In genomic region chr14:75786868-75787793, GRCm38 (mm10) we compare ENCODE assay signal across 8 mouse cellular contexts. TPM values are rescaled to one million over a fixed set of nuclear protein-coding genes. Genes with fewer than 3 reads are reported as not detected.
DNase-seq lines count a peak whose midpoint lies in the region; ATAC-seq lines count a peak whose summit lies in the region.

TSS of gene Slc25a30 (minus strand) at chr14:75787037.

- WGBS in heart, embryonic 13.5 days = 5% methylated on average over 51 of the region's 51 CpGs
- WGBS in liver, embryonic 13.5 days (ENCODE audit: insufficient replicate concordance) = 5% methylated on average over 44 of the region's 51 CpGs
- 5% methylated on average over 50 of the region's 51 CpGs for WGBS in stomach, embryonic 16.5 days

- H3K9me3 ChIP-seq in heart, embryonic 13.5 days = no peaks in the 10 kb centered on the region
- no peaks in the 10 kb centered on the region for H3K9me3 ChIP-seq in liver, embryonic 13.5 days (replicated peaks)
- H3K9me3 ChIP-seq in stomach, embryonic 16.5 days (replicated peaks; ENCODE audit: control insufficient read depth, low read length) = no peaks in the 10 kb centered on the region

- peak; percentile 100 for ATAC-seq in heart, embryonic 13.5 days (ENCODE audit: extremely low read depth, insufficient number of reproducible peaks, low FRiP score, low TSS enrichment)
- ATAC-seq in liver, embryonic 13.5 days (ENCODE audit: low read depth) = peak; percentile 98
- peak; percentile 100 for ATAC-seq in stomach, embryonic 16.5 days (ENCODE audit: insufficient read depth, low FRiP score)

- peak within 1 kb of the TSS; percentile 72 for H3K4me2 ChIP-seq in heart, embryonic 13.5 days
- H3K4me2 ChIP-seq in liver, embryonic 13.5 days = peak within 1 kb of the TSS; percentile 96
- peak within 1 kb of the TSS; percentile 77 for H3K4me2 ChIP-seq in stomach, embryonic 16.5 days (ENCODE audit: low read depth, low read length)

- peak within 1 kb of the TSS; percentile 84 for H3K27ac ChIP-seq in brown adipose tissue, adult 24 weeks (replicated peaks; ENCODE audit: low read depth, low read length)
- peak within 1 kb of the TSS; percentile 81 for H3K27ac ChIP-seq in heart, embryonic 13.5 days (replicated peaks)
- H3K27ac ChIP-seq in liver, embryonic 13.5 days = peak within 1 kb of the TSS; percentile 91
- H3K27ac ChIP-seq in stomach, embryonic 16.5 days (ENCODE audit: low read length) = peak within 1 kb of the TSS; percentile 55; the same call in 1 of the 2 replicates

- peak; percentile 96 for DNase-seq in CD4-positive, CD25-positive, alpha-beta regulatory T cell, adult 2 months (ENCODE audit: low read depth, low spot score)
- DNase-seq in fat pad, adult 2 months (ENCODE audit: extremely low read depth, low read depth, low spot score) = peak; percentile 30
- DNase-seq in kidney, postnatal 14 days = peak; percentile 99
- DNase-seq in liver, embryonic 13.5 days = peak; percentile 97
- DNase-seq in neural tube, embryonic 10.5 days (ENCODE audit: extremely low spot score, low spot score) = peak; percentile 94

- H3K4me1 ChIP-seq in brown adipose tissue, adult 24 weeks (ENCODE audit: control insufficient read depth, insufficient read depth, insufficient read length, low read length) = peaks cover 2% of the 10 kb centered on the region; the same call in 1 of the 2 replicates
- H3K4me1 ChIP-seq in heart, embryonic 13.5 days = peaks cover 19% of the 10 kb centered on the region
- H3K4me1 ChIP-seq in liver, embryonic 13.5 days (replicated peaks) = peaks cover 26% of the 10 kb centered on the region
- H3K4me1 ChIP-seq in stomach, embryonic 16.5 days (ENCODE audit: control insufficient read depth, insufficient read depth, low read length) = no peaks in the 10 kb centered on the region

- H3K27me3 ChIP-seq in heart, embryonic 13.5 days (replicated peaks) = no peaks in the 10 kb centered on the region
- 0 out of 2 replicates have a peak, but pooled peaks cover 4% of the 10 kb centered on the region for H3K27me3 ChIP-seq in liver, embryonic 13.5 days
- peaks cover 3% of the 10 kb centered on the region; the same call in 1 of the 2 replicates for H3K27me3 ChIP-seq in stomach, embryonic 16.5 days (ENCODE audit: control insufficient read depth, insufficient read depth, low read length)

- H3K36me3 ChIP-seq in heart, embryonic 13.5 days = peaks cover 1% of the 10 kb centered on the region; the same call in 1 of the 2 replicates
- peaks cover 2% of the 10 kb centered on the region; the same call in 1 of the 2 replicates for H3K36me3 ChIP-seq in liver, embryonic 13.5 days
- H3K36me3 ChIP-seq in stomach, embryonic 16.5 days (ENCODE audit: control insufficient read depth, insufficient read depth, low read length) = no peaks in the 10 kb centered on the region

- peak within 1 kb of the TSS; percentile 87 for H3K9ac ChIP-seq in heart, embryonic 13.5 days
- H3K9ac ChIP-seq in liver, embryonic 13.5 days = peak within 1 kb of the TSS; percentile 88
- H3K9ac ChIP-seq in stomach, embryonic 16.5 days (ENCODE audit: low read length) = peak within 1 kb of the TSS; percentile 74

- peak within 1 kb of the TSS; percentile 74 for H3K4me3 ChIP-seq in brown adipose tissue, adult 24 weeks (ENCODE audit: insufficient read depth, low read depth, low read length)
- H3K4me3 ChIP-seq in heart, embryonic 13.5 days = peak within 1 kb of the TSS; percentile 73
- H3K4me3 ChIP-seq in liver, embryonic 13.5 days (replicated peaks) = peak within 1 kb of the TSS; percentile 82
- peak within 1 kb of the TSS; percentile 60 for H3K4me3 ChIP-seq in stomach, embryonic 16.5 days (replicated peaks; ENCODE audit: low read length)

RNA-seq across cellular contexts. Expression of gene Slc25a30, which starts in this region (rescaled TPM):
- 5.4 and 6.1 TPM in 2 replicates for polyA plus RNA-seq in brown adipose tissue, adult 24 weeks (2012; ENCODE audit: insufficient read depth, insufficient read length, missing spikeins)
- 4.8 and 5.5 TPM in 2 replicates for polyA plus RNA-seq in heart, embryonic 13.5 days (2015; fragmentation: Nextera tagmentation; extraction: Ambion mirVana)
- polyA plus RNA-seq in liver, embryonic 13.5 days (2015; fragmentation: Nextera tagmentation; extraction: Ambion mirVana) = 3.3 and 3.4 TPM in 2 replicates
- 2.2 TPM in 2 replicates for polyA plus RNA-seq in stomach, embryonic 16.5 days (2015; fragmentation: Nextera tagmentation; extraction: Ambion mirVana)

Comparison
In these comparisons a context has a peak if more than half of its experiments do, and no peak if none do; other contexts are left out.
1. Peak in every context shown above with its lines: DNase-seq, ATAC-seq, H3K4me3 ChIP-seq and H3K27ac ChIP-seq.
2. DNase-seq: peak in every context shown above with its lines; median percentile 99 in kidney, postnatal 14 days; 97 in liver, embryonic 13.5 days; 96 in CD4-positive, CD25-positive, alpha-beta regulatory T cell, adult 2 months; 94 in neural tube, embryonic 10.5 days; 30 in fat pad, adult 2 months.